Mouse (Mus musculus) ES-Bruce4 (cell line): ENCODE measurements at regions not wholly inside any gene's neighbourhood (a gene's known extent, or its start where the extent isn't known, plus 50 kb on each side); places are given as distances from the start of the nearest gene placed in this dataset.

ENCODE experiments used
- CTCF ChIP-seq: IDR thresholded peaks from one replicate; pipeline ENCODE4 v1.8.1; 2011; ENCODE audit warnings: low read depth, low read length
- POLR2A ChIP-seq: IDR thresholded peaks from one replicate; pipeline ENCODE4 v1.8.1; 2011; ENCODE audit warnings: low read length; ENCODE audit not compliant: insufficient read depth

DNA sequence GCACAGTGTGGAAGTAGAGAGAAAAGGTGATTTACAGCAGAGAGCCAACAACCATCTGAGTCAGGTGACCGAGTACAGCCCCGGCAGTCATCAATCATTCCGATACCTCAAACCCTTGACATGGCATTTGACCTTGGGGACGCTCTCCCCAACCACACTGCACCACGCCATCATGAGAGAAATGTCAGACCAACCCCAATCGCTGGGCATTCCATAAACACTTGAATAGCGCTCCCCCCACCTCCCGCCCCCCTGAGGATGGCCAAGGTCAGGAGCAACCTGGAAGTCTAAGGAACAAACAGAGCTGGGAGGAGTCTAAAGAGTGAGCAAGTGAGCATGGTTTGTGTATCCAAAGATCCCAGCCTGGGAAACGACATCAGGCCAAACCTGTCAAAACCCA lies 198.2 kb upstream of the Srrm4 start:
- TF ChIP-seq POLR2A (no peak), CTCF (no peak)
